Mouse (Mus musculus) gastrocnemius, postnatal 36 days (tissue): ENCODE results near the gene Gdf15. TPM values are rescaled to one million over a fixed set of nuclear protein-coding genes. Genes with fewer than 3 reads are reported as not detected.

Experiments used
- DNase-seq, 2 experiments: peaks; one replicate each; pipeline ENCODE4 v3.0.0; 2022
- intact Hi-C: fragments of 180-260 bp; cut with DNase I; formaldehyde crosslinking; loops from one replicate; pipeline ENCODE4 v1.15.1; 2025
- total RNA-seq, 2 experiments: library from RNA; stranded (reverse); gene quantifications; 2 replicates each; pipeline ENCODE4 v1.2.3; 2021

Gene Gdf15
- total RNA-seq, 2 experiments from 2014 or later = 0.18 TPM; not detected in 1

DNA sequence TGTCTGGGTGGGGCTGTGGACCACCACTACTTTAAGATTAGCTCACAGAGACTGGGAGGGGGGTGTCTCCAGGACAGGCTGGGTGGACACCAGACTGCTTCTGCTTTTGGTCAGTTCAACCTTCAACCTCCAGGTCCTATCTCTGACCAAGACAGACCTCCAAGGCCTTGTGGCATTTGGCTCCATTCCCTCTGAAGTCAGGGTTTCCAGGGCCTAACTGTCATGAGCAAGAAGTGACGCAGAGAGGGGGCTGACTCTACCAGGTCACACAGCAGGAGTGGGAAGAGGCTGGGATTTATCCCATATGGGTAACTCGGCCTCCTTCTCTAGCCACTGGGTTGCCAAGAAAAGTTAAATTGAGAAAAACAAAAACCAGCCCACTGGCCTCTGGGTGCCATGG, 25.5 kb upstream of the Gdf15 start:
- DNase-seq = no peak
- intact Hi-C loops = no loop called here

DNA sequence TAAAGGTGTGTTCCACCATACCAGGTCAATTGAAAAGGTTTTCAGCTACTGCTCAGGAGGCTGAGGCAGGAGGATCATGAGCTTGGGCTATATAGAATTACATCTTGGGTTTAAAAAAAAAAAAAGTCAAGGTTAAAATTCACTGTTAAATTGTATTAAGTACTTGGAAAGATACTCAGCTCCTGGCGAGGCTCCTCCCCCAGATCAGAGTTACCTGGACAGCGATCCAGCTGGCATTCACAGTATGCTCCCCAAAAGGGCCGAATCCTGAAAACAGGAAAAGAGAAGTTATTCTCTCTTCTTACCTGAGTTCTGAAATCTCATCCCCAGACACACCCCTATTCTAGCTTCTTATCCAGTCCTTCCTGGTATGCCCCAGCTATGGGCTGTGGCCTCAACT, 25.0 kb upstream of the Gdf15 start:
- DNase-seq = no peak
- intact Hi-C loops = no loop called here

DNA sequence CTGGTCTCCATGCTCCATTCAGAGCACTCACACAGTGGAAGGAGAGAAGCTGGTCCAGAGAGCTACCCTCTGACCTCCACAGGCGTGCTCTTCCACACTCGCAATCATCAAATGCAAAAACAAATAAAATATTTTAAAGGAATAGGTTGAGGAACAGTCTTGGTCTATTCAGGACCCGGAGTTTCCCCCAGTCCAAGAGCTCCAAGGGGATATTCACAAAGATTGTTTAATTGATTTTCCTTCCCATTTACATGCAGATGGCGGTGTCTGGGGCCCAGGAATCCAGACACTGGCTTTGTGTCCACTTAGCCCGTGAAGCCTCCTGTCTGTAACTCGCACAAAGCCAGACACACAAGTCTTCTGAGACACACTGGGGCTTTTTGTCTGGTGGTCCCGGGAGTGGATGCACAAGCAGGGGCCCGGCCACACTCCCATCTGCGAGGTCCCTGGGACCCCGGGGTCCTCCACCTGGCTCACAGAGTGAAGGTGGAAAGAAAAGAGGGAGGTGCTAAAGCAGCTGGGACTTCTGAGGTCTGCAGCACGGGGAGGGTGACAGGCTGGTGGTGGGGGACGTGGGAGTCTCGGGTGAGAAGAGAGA, 24.0 kb upstream of the Gdf15 start:
- no peak for DNase-seq

DNA sequence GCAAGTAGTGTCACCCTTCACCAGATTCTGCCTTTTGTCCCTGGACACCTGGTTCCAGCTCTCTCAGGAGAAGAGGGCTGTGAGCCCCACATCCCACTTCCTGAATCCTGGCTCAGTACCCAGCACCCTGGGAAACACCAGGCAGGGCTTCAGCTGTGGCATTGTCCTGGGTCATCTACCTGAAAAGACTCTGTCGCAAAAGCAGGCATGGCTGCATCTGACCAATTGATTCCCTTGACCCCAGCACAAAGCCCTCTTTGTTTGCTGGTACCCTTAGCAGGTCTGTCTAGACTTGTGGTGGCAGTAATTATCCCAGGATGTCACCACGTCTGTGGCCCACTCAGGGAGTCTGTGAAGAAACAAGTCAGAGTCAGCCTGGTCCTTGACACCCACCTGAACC, 23.2 kb upstream of the Gdf15 start:
- intact Hi-C loops = no loop called here
- DNase-seq = no peak

More for the DNA sequence above, 24.0 kb upstream of the Gdf15 start:
- intact Hi-C loops = no loop called here

DNA sequence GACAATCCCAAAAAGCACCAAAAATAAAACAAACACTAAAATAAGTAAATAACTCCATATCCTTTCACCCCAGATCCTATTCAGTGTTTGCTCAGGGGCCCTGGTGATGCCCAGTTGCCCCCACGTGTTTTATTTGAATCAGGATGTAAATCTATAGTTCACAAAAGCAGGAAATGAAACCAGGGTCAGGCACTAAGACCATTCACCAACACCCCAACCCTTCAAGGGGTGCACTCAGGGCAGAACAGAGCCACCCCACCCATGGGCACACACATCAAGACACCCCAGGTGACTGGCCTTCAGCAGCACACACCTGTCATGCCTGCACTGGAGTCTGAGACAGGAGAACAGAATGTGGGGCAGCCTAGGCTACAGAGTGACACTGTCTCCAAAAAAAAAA, 21.9 kb upstream of the Gdf15 start:
- intact Hi-C loops = loop anchor here (5.0 kb wide), 1 partner anchor 37 kb away; the partner anchor contains the start of gene Lrrc25

DNA sequence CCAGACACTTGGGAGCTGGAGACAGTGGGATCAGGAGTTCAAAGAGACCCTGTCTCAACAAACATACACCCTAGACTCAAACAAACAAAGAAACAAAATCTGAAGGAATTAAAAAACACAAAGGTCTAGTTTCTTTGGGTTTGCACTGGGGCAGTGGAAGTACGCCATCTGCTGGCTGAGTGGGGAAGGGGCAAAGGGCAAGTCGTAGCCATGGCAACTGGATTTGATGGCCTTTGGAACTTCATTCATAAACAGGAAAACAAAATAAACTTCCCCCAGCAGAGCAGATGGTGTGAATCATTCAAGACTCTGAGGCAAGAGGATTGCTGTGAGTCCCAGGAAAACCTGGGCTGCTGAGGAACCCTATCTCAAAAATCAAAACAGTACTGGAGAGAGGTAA, 21.0 kb upstream of the Gdf15 start:
- intact Hi-C loops = loop anchor here (2.0 to 5.0 kb wide), 2 partner anchors 24 to 36 kb away; partner anchors contain the start of gene Lrrc25
- peak in 1 of 2 experiments; percentile 55 for DNase-seq

More for the DNA sequence above, 21.9 kb upstream of the Gdf15 start:
- DNase-seq = no peak

DNA sequence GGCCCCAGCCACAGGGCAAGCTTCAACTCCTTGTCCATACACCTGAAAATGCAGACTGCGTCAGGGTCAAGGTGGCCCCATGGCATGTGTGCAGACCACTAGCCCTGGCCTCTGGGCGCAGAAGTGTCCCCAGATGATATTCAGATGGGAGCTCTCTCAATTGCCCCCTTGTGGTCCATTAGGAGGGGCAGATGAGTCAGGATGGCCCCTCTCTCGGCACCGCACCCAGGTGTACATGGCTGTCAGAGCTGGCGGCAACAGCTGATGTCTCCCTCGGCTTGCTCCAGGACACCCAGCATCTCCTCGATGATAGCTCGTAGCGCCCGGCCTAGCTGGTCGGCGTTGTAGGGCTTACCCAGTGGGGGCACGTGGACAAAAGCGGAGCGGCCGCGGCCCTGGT, 18.1 kb upstream of the Gdf15 start:
- DNase-seq = no peak
- intact Hi-C loops = loop anchor here (5.0 kb wide), 1 partner anchor 33 kb away; the partner anchor contains the start of gene Lrrc25

DNA sequence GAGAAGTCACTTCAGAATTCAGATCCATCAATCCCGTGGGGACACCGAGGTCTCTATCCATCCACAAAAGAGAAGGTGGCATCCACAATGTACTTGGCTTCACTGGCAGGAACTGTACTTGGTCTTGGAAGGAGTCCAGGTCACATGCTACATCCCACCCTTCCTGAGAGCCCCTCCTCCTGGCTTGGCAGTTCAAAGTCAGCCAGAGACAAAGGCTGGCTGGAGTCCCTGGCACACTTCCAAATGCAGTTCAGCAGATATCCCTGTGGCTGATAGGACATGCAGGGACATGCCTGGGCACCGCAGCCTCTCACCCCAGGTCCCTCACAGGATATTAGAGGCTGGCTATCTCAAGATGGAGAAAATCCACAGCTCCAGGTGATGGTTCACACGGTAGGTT, 17.1 kb upstream of the Gdf15 start:
- intact Hi-C loops = no loop called here
- DNase-seq = peak; percentile 51 to 71

DNA sequence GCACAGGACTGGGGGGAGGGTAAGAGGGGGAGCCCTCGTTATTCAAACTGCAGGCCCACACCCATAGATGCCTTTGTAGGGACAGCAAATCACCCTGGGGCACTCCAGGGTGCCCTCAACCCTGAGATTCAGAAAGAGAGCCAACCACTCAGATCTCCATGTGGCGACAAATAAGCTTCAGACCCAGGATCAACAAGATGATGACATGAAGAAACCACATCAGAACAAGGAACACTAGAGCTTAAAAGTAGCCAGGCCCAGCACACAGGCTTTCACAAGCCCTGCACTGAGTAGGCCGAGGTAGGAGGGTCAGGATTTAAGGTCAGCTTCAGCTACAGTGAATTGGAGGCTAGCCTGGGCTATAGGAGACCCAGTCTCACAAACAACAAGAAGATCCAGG, 16.7 kb upstream of the Gdf15 start:
- intact Hi-C loops = no loop called here
- DNase-seq = no peak

DNA sequence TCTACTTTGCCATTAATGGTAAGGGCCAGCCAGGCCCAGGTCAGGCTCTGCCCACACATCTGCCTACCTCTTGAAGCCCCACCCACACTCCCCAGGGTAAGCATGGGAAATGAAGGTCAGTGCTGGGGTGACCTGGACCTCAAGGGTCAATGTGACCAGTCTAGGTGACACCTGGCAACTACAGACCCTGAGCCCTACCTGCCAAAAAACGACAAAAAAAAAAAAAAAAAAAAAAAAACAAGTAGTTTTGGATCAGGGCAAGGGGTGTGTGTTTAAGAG, 15.8 kb upstream of the Gdf15 start:
- no peak for DNase-seq
- intact Hi-C loops = no loop called here

DNA sequence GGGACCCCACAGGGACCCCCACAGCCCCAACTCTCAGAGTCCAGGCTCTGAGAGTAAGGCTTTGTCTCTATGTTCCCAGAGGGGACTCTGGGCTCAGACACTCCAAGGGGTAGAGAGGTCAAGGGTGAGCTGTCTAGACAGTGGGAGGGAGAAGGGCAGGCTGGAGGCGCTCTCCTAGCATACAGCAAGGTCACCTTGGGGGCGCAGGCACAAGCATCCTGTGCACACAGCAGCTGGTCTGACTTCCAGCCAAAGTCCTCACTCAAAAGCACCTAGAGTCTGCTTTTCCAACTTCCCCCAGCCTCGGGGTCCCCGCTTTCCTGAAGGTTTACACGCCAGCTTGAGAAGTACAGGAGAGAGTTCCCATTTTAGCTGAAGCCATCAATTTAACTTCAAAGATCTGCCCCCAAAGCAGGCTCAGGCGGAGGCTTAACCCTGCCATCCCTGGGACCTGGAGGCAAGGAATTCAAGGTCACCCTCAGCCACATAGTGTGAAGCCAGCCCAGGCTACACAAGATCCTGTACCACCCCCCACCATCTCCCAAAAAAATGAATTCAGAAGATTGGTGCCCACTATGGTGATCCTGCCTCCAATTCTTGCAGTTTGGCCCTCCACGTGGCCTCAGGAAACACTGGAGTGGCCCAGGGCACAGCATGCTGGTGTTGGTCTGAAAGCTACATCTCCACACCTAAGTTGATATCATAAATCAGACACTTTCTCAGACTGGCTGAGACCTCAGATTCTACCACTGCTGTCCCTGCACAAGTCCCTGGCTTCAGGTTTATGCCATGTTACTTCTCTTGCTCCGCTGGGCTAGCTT, 15.3 kb upstream of the Gdf15 start:
- no peak for DNase-seq
- intact Hi-C loops = no loop called here

DNA sequence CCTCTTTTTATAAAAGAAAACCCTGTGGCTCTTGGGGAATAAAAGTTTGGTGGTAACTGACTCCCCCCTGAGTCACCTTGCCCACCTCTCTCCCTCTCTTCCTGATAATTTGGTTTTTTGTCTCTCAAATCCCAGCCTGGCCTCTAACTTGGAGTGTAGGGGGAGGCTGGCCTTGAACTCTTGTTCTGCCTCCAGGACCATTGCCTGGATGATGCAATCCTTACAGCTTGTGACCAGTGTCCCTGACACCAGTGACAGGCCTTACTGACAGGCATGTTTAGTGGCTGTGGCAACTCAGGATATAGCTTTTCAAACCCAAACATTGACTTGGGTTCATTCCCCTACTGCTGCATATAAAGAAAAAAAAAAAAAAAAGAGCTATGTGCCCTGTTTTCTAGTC, 14.5 kb upstream of the Gdf15 start:
- intact Hi-C loops = no loop called here

DNA sequence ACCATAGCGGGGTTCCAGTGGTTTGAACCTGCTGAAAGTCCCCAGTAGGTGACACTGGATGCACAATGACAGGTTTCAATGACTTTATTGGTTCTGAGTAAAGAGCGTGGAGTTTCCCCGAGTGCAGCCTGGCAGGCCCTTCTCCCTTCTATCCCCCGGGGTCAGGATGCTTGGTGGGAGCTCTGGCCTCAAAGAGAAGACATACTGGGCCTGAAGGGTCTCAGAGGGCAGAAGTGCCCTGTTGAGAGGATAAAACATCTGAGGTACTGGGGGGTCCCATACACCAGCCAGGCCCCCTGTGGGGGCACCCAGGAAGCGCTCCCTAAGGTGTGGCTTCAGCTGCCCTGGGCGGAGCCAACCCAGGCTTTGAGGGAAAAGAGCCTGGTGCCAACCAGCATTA, 14.1 kb upstream of the Gdf15 start:
- intact Hi-C loops = no loop called here
- DNase-seq = no peak

More for the DNA sequence above, 14.5 kb upstream of the Gdf15 start:
- DNase-seq = no peak

DNA sequence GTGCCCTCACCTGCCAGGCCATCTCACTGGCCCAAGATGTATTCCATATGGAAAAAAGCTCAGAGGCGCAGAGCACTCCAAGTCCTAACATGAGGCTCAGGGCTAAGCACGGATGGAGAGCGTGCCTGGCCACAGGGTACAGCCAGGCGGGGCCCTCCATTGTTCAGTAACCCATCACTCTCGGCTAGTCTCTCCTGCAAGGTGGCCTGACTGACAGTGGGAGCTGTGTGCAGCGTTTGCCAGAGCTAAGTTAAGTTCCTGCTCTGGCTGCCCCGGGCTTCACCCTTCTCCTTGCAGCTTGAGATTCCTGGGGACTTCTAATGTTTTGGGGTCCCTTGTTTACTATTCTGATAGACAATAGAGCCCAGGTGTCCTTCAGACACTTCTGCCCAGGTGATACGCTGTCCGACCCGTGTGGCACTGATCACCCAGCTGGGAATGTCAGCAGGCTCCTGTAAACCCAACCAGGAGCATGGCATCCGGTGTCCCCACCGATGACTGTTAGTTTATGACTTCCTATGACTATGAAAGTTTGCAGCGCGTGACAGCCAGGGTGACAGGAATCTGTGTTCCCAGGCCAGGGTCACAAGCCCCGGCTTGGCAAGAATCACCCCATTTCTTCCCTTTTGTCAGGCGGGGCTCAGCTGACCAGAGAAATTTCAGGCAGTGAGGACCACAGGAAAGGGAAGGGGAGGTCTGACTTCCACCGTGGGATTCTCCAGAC, 13.4 kb upstream of the Gdf15 start:
- no peak for DNase-seq

DNA sequence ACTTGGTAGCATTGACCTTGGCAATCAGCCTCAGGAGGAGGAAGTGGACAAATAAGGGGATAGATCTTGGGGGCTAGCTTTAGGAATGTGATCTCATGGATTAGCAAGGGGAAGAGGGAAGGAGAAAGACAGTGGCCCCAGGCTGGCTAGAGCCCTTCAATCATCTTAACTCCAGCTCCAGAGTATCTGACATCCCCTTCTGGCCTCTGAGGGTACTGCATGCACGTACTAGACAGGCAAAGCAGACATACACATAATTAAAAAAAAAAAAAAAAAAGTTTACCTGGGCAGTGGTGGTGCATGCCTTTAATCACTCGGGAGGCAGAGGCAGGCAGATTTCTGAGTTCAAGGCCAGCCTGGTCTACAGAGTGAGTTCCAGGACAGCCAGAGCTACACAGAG, 11.8 kb upstream of the Gdf15 start:
- intact Hi-C loops = no loop called here
- no peak for DNase-seq

More for the DNA sequence above, 13.4 kb upstream of the Gdf15 start:
- intact Hi-C loops = no loop called here

DNA sequence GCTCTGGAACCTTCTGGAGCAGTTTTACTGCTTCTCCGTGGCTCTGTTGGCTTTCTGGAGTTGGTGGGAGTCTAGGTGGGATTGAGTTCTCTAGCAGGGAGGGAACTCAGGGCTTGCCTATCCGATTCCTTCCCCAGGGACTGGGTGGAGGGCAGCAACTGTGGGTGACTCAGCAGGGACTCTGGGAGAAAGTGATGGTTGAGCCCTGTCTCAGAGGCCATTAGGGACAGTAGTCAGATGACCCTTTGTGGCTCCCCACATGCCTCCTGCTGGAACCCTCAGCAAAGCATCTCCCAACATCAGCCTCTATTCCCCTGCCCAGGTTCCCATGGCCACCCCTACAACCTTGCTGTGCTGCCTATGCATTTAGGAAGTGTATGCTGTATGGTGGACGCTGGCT, 10.8 kb upstream of the Gdf15 start:
- intact Hi-C loops = no loop called here
- DNase-seq = no peak

DNA sequence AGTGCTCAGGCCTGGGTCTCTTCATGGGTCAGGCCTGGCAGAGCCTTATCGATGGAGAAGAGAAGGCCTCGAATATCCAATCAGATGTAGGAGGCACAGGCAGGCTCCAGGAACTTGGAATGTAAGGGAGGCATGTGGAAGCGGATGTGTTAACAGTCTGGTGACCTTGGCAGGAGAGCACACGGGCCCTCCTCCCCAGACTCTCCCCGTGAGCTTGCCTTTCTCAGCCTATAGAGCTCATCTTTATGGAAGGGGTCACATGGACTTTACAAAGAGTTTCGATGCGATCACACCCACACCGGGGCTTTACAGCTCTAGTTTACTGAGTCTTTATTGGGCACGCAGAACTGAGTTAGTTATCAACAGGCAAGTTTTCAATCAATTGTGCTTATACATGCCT, 6.5 kb upstream of the Gdf15 start:
- intact Hi-C loops = no loop called here
- no peak for DNase-seq

DNA sequence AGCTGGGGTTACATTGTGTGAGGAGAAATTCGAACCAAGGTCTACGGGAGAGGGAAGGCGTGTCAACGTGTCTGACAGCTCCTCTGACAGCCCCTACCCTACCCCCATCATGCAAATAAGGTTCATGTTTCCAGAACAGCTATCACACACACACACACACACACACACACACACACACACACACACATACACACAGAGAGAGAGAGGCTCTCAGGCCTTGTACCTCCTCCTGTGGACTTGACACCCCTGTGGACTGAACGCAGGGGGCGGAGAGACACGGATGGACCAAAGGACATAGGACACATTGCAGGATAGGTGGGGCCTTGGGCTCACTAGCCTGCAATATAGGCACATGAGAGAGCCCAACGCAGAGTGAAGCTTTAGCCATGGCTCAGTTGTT, 4.6 kb upstream of the Gdf15 start:
- intact Hi-C loops = no loop called here
- no peak for DNase-seq

DNA sequence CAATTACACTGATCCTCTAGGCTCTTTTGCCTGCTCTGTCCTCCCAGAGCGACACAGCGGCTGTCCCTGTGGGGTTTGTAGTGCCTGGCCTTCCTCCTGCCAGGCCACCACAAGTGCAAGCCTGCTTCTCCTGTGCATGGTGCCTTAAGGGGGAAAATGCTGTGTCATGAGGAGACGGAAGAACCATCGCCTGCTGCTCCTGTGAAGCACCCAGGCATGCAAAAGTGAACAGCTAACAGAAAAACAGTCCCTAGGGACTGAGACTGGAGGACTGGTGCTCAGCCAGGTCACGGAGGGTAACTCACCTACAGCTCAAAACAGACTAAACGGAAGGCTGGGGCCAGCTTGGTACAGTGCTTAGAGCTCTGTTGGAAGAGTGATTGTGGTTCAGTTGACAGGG, 3.3 kb upstream of the Gdf15 start:
- no peak for DNase-seq
- intact Hi-C loops = no loop called here

DNA sequence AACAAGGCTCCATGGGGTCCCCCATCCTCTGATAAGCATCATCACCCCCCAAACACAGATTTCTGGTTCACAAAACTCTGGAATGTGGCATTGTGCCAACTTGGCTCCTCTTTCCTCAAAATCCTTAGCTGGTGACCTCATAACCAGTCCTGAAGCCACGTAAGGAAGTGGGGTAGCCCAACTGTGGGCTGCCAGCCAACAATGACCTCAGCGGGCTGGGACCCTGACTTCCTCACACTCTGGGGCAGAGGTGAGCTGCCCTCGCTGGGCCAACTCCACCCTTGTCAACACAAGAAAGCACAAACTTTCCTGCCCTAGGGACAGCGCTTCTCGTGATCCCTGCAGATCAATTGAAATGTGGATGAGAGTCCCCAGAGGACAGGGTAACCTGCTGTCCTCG, 1.8 kb upstream of the Gdf15 start:
- intact Hi-C loops = loop anchor here (5.0 kb wide), 1 partner anchor 68 kb away; the partner anchor contains the start of gene Iqcn
- DNase-seq = peak in 1 of 2 experiments; percentile 60

DNA sequence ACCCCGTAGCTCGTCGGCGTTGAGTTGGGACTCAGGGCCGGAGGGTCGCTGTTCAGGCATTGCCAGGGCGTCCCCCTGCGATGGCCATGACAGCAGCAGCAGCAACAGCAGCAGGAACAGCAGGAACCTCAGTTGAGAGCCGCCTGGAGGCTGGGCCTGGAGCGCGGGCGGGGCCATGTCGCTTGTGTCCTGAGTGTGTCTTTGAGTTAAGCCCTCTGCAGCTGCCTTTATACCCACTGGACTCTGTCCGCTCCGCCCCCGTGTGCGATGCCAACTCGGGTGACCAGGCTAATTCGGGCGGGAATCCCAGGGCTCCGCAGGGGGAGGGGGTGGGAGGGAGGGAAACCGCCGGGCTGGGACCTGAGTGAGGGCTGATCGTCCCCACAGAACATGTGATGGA, 820 bp downstream of the Gdf15 start:
- intact Hi-C loops = loop anchor here (5.0 kb wide), 1 partner anchor 71 kb away; the partner anchor contains the start of gene Iqcn
- no peak for DNase-seq
